Comparison of ENCODE assay signal across 16 mouse cellular contexts in genomic region chr5:144370986-144371385, GRCm38 (mm10). TPM values are rescaled to one million over a fixed set of nuclear protein-coding genes. Genes with fewer than 3 reads are reported as not detected.
DNase-seq lines count a peak whose midpoint lies in the region; ATAC-seq and TF ChIP-seq lines count a peak whose summit lies in the region.
"Had no signal": no experiment of that assay in that cellular context is flagged by ENCODE, and none has a peak within 500 bp of the region (broad histone marks: within the 10 kb centered on the region; RNA-seq: fewer than 3 reads in every experiment).

No protein-coding gene starts in this region.

- H3K4me1 ChIP-seq in embryonic facial prominence, embryonic 12.5 days: 0 out of 2 replicates have a peak, but pooled peaks cover 2% of the 10 kb centered on the region
- no peaks in the 10 kb centered on the region for H3K4me1 ChIP-seq in liver, embryonic 12.5 days
- H3K4me1 ChIP-seq in forebrain, postnatal 0 days (ENCODE audit: insufficient read depth): no peaks in the 10 kb centered on the region
- H3K4me1 ChIP-seq: forebrain, embryonic 13.5 days had no signal

- no peaks in the 10 kb centered on the region for H3K79me3 ChIP-seq in C2C12 (ENCODE audit: low read depth)

- no peak overlapping the region for H3K4me3 ChIP-seq in C2C12 (ENCODE audit: insufficient read depth, poor library complexity, severe bottlenecking)
- H3K4me3 ChIP-seq in embryonic facial prominence, embryonic 12.5 days: no peak overlapping the region
- H3K4me3 ChIP-seq in liver, embryonic 12.5 days: no peak overlapping the region
- H3K4me3 ChIP-seq in forebrain, postnatal 0 days (ENCODE audit: low read depth, low read length): no peak overlapping the region
- H3K4me3 ChIP-seq in gastrocnemius, adult 2 months: no peak overlapping the region
- H3K4me3 ChIP-seq: forebrain, embryonic 13.5 days; layer of hippocampus, adult 2 months had no signal

- H3K79me2 ChIP-seq in C2C12 (ENCODE audit: control insufficient read depth, insufficient read depth): no peaks in the 10 kb centered on the region

- ATAC-seq in embryonic facial prominence, embryonic 12.5 days (ENCODE audit: insufficient number of reproducible peaks, insufficient read depth, low FRiP score, low TSS enrichment): peak; percentile 60; the same call in 1 of the 2 replicates
- peak; percentile 70 for ATAC-seq in liver, embryonic 12.5 days
- no peak for ATAC-seq in forebrain, postnatal 0 days
- ATAC-seq: forebrain, embryonic 13.5 days had no signal

- no peak overlapping the region for H3K4me2 ChIP-seq in embryonic facial prominence, embryonic 12.5 days (replicated peaks)
- H3K4me2 ChIP-seq in liver, embryonic 12.5 days: no peak overlapping the region
- H3K4me2 ChIP-seq in forebrain, postnatal 0 days (ENCODE audit: low read depth): no peak overlapping the region
- H3K4me2 ChIP-seq: forebrain, embryonic 13.5 days had no signal

- H3K36me3 ChIP-seq in C2C12 (ENCODE audit: control insufficient read depth, insufficient read depth): no peaks in the 10 kb centered on the region
- no peaks in the 10 kb centered on the region for H3K36me3 ChIP-seq in embryonic facial prominence, embryonic 12.5 days
- no peaks in the 10 kb centered on the region for H3K36me3 ChIP-seq in liver, embryonic 12.5 days
- H3K36me3 ChIP-seq in forebrain, postnatal 0 days (ENCODE audit: insufficient read depth): no peaks in the 10 kb centered on the region
- H3K36me3 ChIP-seq: G1E had no signal

- no peaks in the 10 kb centered on the region for H3K9me3 ChIP-seq in embryonic facial prominence, embryonic 12.5 days
- H3K9me3 ChIP-seq in liver, embryonic 12.5 days (replicated peaks): no peaks in the 10 kb centered on the region
- no peaks in the 10 kb centered on the region for H3K9me3 ChIP-seq in forebrain, postnatal 0 days (ENCODE audit: low read length)
- H3K9me3 ChIP-seq: forebrain, embryonic 13.5 days had no signal

- peak; percentile 88 for DNase-seq in ES-CJ7 (ENCODE audit: low read depth, low spot score)
- DNase-seq in lung, postnatal 14 days: no peak
- no peak for DNase-seq in forebrain, postnatal 0 days
- DNase-seq in gastrocnemius, adult 2 months: no peak
- DNase-seq: heart, postnatal 36 days; kidney, adult 11 months; spleen, adult 18-20 months had no signal

- intact Hi-C loops in gastrocnemius, adult 2 months (cut with DNase I): no loop called here

- H3K27me3 ChIP-seq in C2C12 (ENCODE audit: control insufficient read depth, insufficient read depth, insufficient read length): no peaks in the 10 kb centered on the region
- H3K27me3 ChIP-seq in embryonic facial prominence, embryonic 12.5 days: no peaks in the 10 kb centered on the region
- no peaks in the 10 kb centered on the region for H3K27me3 ChIP-seq in liver, embryonic 12.5 days (replicated peaks)
- no peaks in the 10 kb centered on the region for H3K27me3 ChIP-seq in forebrain, postnatal 0 days (ENCODE audit: insufficient read depth, low read length)
- H3K27me3 ChIP-seq: forebrain, embryonic 13.5 days had no signal

- TF ChIP-seq CTCF in C2C12 (IDR thresholded peaks at IDR 0.05; ENCODE audit: control insufficient read depth, insufficient read depth, insufficient read length): no peak
- TF ChIP-seq CTCF in forebrain, postnatal 0 days (IDR thresholded peaks at IDR 0.05; ENCODE audit: low read depth): no peak
- TF ChIP-seq CTCF in gastrocnemius, adult 2 months (IDR thresholded peaks at IDR 0.05): no peak

- 4% methylated on average over 6 of the region's 6 CpGs for WGBS in embryonic facial prominence, embryonic 12.5 days
- 12% methylated on average over 6 of the region's 6 CpGs for WGBS in liver, embryonic 12.5 days (ENCODE audit: insufficient replicate concordance)
- 11% methylated on average over 6 of the region's 6 CpGs for WGBS in forebrain, postnatal 0 days

- H3K9ac ChIP-seq in embryonic facial prominence, embryonic 12.5 days: no peak overlapping the region
- no peak overlapping the region for H3K9ac ChIP-seq in liver, embryonic 12.5 days
- H3K9ac ChIP-seq in forebrain, postnatal 0 days: no peak overlapping the region
- H3K9ac ChIP-seq: forebrain, embryonic 13.5 days had no signal

- H3K27ac ChIP-seq in embryonic facial prominence, embryonic 12.5 days: no peak overlapping the region
- peak overlapping the region; percentile 45; the same call in 1 of the 2 replicates for H3K27ac ChIP-seq in liver, embryonic 12.5 days
- no peak overlapping the region for H3K27ac ChIP-seq in forebrain, postnatal 0 days (ENCODE audit: low read depth, low read length)
- no peak overlapping the region for H3K27ac ChIP-seq in gastrocnemius, adult 2 months
- H3K27ac ChIP-seq: forebrain, embryonic 13.5 days; layer of hippocampus, adult 2 months; macrophage had no signal

- peak overlapping the region; percentile 8 for H3ac ChIP-seq in C2C12 (ENCODE audit: control insufficient read depth, insufficient read length, low read depth)

TF ChIP-seq in C2C12, 6 proteins besides CTCF, POLR2A, EP300 and RAD21:
- TF ChIP-seq MAX (IDR thresholded peaks at IDR 0.05) (no peak), MYOD1 (IDR thresholded peaks at IDR 0.05; ENCODE audit: control insufficient read depth, insufficient read length, low read depth) (peak; percentile 99), USF1 (IDR thresholded peaks at IDR 0.05; ENCODE audit: low read depth) (no peak), MYOG (IDR thresholded peaks at IDR 0.05; ENCODE audit: control insufficient read depth, extremely low read depth, insufficient read length) (no peak), CEBPB (IDR thresholded peaks at IDR 0.05; ENCODE audit: low read depth) (no peak)
TF ChIP-seq in C2C12: peak in this region for 1.

RNA-seq across cellular contexts. Expression of gene Baiap2l1, which starts 13.1 kb away (rescaled TPM):
- polyA plus RNA-seq in C2C12 (2012; fragmentation: generic; extraction: Trizol): 18.9 TPM
- polyA plus RNA-seq in embryonic facial prominence, embryonic 12.5 days (2016; fragmentation: Nextera tagmentation; extraction: Ambion mirVana): 4.9 and 5.1 TPM in 2 replicates
- polyA plus RNA-seq in liver, embryonic 12.5 days (2016; fragmentation: Nextera tagmentation; extraction: Ambion mirVana): 4.6 and 5.4 TPM in 2 replicates
- 0.10 and 0.23 TPM in 2 replicates for total RNA-seq in forebrain, postnatal 0 days (2014; rRNA removed)
- 0.72 and 0.93 TPM in 2 replicates for polyA plus RNA-seq in forebrain, postnatal 0 days (2015; fragmentation: Nextera tagmentation; extraction: Ambion mirVana)
- under 1 TPM; 0.13 to 0.53 TPM for total RNA-seq in gastrocnemius, adult 2 months (2021)
- total RNA-seq: common myeloid progenitor, adult 5-6 weeks; granulocyte monocyte progenitor cell, adult 5-6 weeks had no signal
- polyA plus RNA-seq: G1E had no signal
